Mouse (Mus musculus): ENCODE data around the gene Mpped2. TPM values are rescaled to one million over a fixed set of nuclear protein-coding genes. Genes with fewer than 3 reads are reported as not detected.

Gene Mpped2
- polyA plus RNA-seq, 1 experiment = not detected

DNA sequence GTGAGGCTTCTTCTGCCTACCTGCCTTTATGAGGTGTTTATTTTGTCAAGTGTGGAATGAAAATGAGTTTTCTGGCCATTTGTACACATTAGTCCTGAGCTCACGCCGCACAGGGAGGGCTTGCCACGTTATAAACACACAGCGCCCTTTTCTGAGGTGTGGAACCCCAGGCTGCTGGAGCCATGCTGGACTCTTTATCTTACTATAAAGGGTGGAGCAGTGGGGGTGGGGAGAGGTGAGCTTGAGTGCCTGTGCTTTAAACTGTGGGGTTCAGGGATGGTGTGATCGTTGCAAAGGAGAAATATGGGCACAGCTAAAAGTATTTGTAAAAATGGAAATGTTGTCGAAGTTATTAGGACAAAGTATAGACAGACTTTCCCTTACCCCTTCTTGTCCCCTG, 18.4 kb downstream of the Mpped2 start:
- TF ChIP-seq MAX (IDR thresholded peaks at IDR 0.05; ENCODE audit: low read depth) = no peak
- no peak for TF ChIP-seq TCF3 (IDR thresholded peaks at IDR 0.05; ENCODE audit: insufficient read length, low read depth)
- no peak for TF ChIP-seq TCF12 (IDR thresholded peaks at IDR 0.05; ENCODE audit: insufficient read depth, poor library complexity, severe bottlenecking)
- no peak for TF ChIP-seq REST (IDR thresholded peaks at IDR 0.05; ENCODE audit: insufficient read depth, insufficient read length)
- no peak for TF ChIP-seq CEBPB (IDR thresholded peaks at IDR 0.05; ENCODE audit: insufficient read depth, poor library complexity, severe bottlenecking)
- Histone ChIP-seq H3K36me3 (ENCODE audit: control insufficient read depth, insufficient read depth) (no peaks in the 10 kb centered on the region), H3K4me2 (ENCODE audit: low read depth) (no peak overlapping the region), H3K4me3 (no peak overlapping the region), H3K27me3 (ENCODE audit: control insufficient read depth, insufficient read depth, insufficient read length) (no peaks in the 10 kb centered on the region), H3K79me2 (ENCODE audit: control insufficient read depth, insufficient read depth) (no peaks in the 10 kb centered on the region), H3ac (ENCODE audit: control insufficient read depth, insufficient read length) (no peak overlapping the region)

DNA sequence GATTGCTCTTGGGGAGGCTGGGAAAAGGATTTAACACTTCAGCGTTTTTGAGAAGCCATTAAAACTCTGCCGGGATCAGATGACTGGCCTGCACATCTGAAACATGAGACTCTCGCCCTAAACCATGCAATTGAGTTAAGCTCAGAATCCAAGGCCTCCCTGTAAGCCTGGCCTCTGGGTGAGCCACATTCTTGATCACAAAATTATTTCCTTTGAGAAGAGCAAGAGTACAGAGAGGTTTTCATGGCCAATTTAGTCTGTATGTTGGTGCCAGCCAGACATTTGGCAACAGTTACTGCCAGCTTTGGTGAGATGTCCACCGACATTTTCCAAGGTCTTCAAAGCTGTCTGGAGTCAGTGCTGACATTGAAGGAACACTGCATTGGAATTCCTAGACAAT, 20.1 kb downstream of the Mpped2 start:
- no peaks in the 10 kb centered on the region for H3K79me2 ChIP-seq (ENCODE audit: control insufficient read depth, insufficient read depth)
- TF ChIP-seq E2F4 (IDR thresholded peaks at IDR 0.05; ENCODE audit: insufficient read depth) (no peak), POLR2AphosphoS2 (IDR thresholded peaks at IDR 0.05; ENCODE audit: insufficient read length, low read depth) (no peak), USF1 (IDR thresholded peaks at IDR 0.05; ENCODE audit: low read depth) (no peak), REST (IDR thresholded peaks at IDR 0.05; ENCODE audit: insufficient read depth, insufficient read length) (no peak), SRF (IDR thresholded peaks at IDR 0.05; ENCODE audit: control insufficient read depth, insufficient read length, low read depth) (no peak), POLR2A (IDR thresholded peaks at IDR 0.05; ENCODE audit: insufficient read length, low read depth) (no peak)
- H3K27me3 ChIP-seq (ENCODE audit: control insufficient read depth, insufficient read depth, insufficient read length) = no peaks in the 10 kb centered on the region
- H3K4me3 ChIP-seq = no peak overlapping the region
- H3ac ChIP-seq (ENCODE audit: control insufficient read depth, insufficient read length) = no peak overlapping the region
- H3K36me3 ChIP-seq (ENCODE audit: control insufficient read depth, insufficient read depth) = no peaks in the 10 kb centered on the region
- peak overlapping the region; percentile 15 for H3K4me2 ChIP-seq (ENCODE audit: low read depth)

DNA sequence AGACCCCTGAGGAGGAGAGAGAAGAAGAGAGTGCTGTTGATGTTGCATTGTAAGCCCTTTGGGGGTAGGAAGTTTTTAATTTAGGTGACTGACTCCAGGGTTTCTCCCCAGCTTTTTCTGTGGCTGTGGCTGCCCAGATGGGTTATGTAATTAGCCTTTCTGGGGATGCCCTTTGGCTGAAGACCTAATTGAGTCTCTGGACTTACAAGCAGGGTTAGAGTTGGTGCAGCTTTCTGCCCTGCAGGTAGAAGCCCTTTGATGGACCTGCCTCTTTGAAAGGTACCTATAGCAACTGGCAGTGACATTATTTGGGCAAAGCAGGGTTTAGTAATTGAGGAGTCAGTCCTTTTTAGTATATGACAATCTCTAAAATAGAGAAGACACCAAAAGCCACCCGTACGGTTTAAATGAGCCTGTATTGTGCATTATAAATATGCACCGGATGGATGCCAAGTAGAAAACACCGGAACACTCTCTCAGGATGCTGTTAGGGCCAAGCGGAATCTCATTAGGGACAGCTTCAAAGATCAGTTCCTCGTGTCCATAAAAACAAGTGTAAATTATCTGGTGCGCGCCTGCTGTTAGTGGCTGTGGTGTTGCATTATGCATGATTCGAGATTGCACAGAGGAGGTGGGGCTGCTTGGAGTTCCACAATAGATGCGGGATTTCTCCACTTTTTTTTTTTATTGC, 22.8 kb downstream of the Mpped2 start:
- no peak for TF ChIP-seq POLR2A (IDR thresholded peaks at IDR 0.05; ENCODE audit: insufficient read length, low read depth)
- no peak for TF ChIP-seq SRF (IDR thresholded peaks at IDR 0.05; ENCODE audit: control insufficient read depth, insufficient read length, low read depth)
- no peak for TF ChIP-seq MYOD1 (IDR thresholded peaks at IDR 0.05; ENCODE audit: control insufficient read depth in 1 of 3, insufficient read length in 2 of 3, low read depth in 2 of 3)
- TF ChIP-seq USF1 (IDR thresholded peaks at IDR 0.05; ENCODE audit: low read depth) = no peak
- no peak for TF ChIP-seq E2F4 (IDR thresholded peaks at IDR 0.05; ENCODE audit: insufficient read depth)
- no peak for TF ChIP-seq TCF3 (IDR thresholded peaks at IDR 0.05; ENCODE audit: insufficient read length, low read depth)
- no peak for TF ChIP-seq CEBPB (IDR thresholded peaks at IDR 0.05; ENCODE audit: insufficient read depth, poor library complexity, severe bottlenecking)
- TF ChIP-seq POLR2AphosphoS2 (IDR thresholded peaks at IDR 0.05; ENCODE audit: insufficient read length, low read depth) = no peak
- TF ChIP-seq MAX (IDR thresholded peaks at IDR 0.05; ENCODE audit: low read depth) = no peak
- no peak for TF ChIP-seq REST (IDR thresholded peaks at IDR 0.05; ENCODE audit: insufficient read depth, insufficient read length)
- TF ChIP-seq TCF12 (IDR thresholded peaks at IDR 0.05; ENCODE audit: insufficient read depth, poor library complexity, severe bottlenecking) = no peak
- TF ChIP-seq MYOG (IDR thresholded peaks at IDR 0.05; ENCODE audit: control insufficient read depth in 1 of 3, insufficient read depth in 1 of 3, insufficient read length in 2 of 3, low read depth in 2 of 3) = no peak
- Histone ChIP-seq H3K36me3 (ENCODE audit: control insufficient read depth, insufficient read depth) (no peaks in the 10 kb centered on the region), H3ac (ENCODE audit: control insufficient read depth, insufficient read length) (no peak overlapping the region), H3K4me2 (ENCODE audit: low read depth) (no peak overlapping the region), H3K79me2 (ENCODE audit: control insufficient read depth, insufficient read depth) (no peaks in the 10 kb centered on the region), H3K27me3 (ENCODE audit: control insufficient read depth, insufficient read depth, insufficient read length) (no peaks in the 10 kb centered on the region), H3K4me3 (no peak overlapping the region)

DNA sequence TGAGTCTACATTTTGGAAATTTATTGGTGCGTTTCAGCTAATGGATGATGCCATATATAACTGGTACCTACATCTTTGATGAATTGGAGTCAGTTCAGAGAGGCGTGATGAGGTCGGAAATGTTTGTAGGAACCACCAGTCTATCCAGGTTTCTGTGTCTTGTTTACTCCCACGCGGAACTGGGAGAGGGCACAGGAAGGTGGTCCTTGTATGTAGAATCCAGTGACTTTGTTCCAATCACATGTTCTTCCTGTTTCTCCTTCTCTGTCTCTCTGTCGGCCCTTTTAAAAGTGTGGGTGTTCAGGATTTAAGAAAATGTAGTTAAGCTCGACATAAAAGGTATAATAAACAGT, 23.3 kb downstream of the Mpped2 start:
- H3K79me2 ChIP-seq (ENCODE audit: control insufficient read depth, insufficient read depth) = no peaks in the 10 kb centered on the region
- H3K27me3 ChIP-seq (ENCODE audit: control insufficient read depth, insufficient read depth, insufficient read length) = no peaks in the 10 kb centered on the region
- no peak overlapping the region for H3ac ChIP-seq (ENCODE audit: control insufficient read depth, insufficient read length)
- no peak for TF ChIP-seq E2F4 (IDR thresholded peaks at IDR 0.05; ENCODE audit: insufficient read depth)
- TF ChIP-seq SRF (IDR thresholded peaks at IDR 0.05; ENCODE audit: control insufficient read depth, insufficient read length, low read depth) = no peak
- TF ChIP-seq REST (IDR thresholded peaks at IDR 0.05; ENCODE audit: insufficient read depth, insufficient read length) = no peak
- no peak for TF ChIP-seq POLR2AphosphoS2 (IDR thresholded peaks at IDR 0.05; ENCODE audit: insufficient read length, low read depth)
- TF ChIP-seq TCF3 (IDR thresholded peaks at IDR 0.05; ENCODE audit: insufficient read length, low read depth) = no peak
- no peak for TF ChIP-seq MYOG (IDR thresholded peaks at IDR 0.05; ENCODE audit: control insufficient read depth in 1 of 3, insufficient read depth in 1 of 3, insufficient read length in 2 of 3, low read depth in 2 of 3)
- TF ChIP-seq MAX (IDR thresholded peaks at IDR 0.05; ENCODE audit: low read depth) = no peak
- no peak for TF ChIP-seq POLR2A (IDR thresholded peaks at IDR 0.05; ENCODE audit: insufficient read length, low read depth)
- TF ChIP-seq MYOD1 (IDR thresholded peaks at IDR 0.05; ENCODE audit: control insufficient read depth in 1 of 3, insufficient read length in 2 of 3, low read depth in 2 of 3) = no peak
- no peak for TF ChIP-seq USF1 (IDR thresholded peaks at IDR 0.05; ENCODE audit: low read depth)
- TF ChIP-seq TCF12 (IDR thresholded peaks at IDR 0.05; ENCODE audit: insufficient read depth, poor library complexity, severe bottlenecking) = no peak
- no peak for TF ChIP-seq CEBPB (IDR thresholded peaks at IDR 0.05; ENCODE audit: insufficient read depth, poor library complexity, severe bottlenecking)
- no peak overlapping the region for H3K4me2 ChIP-seq (ENCODE audit: low read depth)
- no peak overlapping the region for H3K4me3 ChIP-seq
- H3K36me3 ChIP-seq (ENCODE audit: control insufficient read depth, insufficient read depth) = no peaks in the 10 kb centered on the region

DNA sequence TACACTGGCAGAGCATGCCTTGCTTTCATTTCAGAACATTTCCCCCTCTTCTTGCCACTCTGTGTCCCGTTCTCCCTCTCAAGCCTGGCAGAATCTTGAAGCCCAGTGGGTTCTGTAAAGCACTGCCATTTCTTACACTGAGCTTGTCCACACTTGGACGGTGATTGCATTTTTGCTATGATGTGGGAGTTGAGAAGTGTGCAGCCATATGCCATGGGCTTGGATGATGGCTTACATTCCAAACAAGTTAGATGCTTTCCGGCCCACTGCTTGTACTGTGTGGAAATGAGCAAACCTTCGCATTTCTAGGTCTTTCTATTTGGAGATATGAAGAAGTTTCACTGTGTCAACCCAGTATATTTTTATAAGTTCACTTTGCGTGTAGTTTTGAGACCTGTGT, 25.8 kb downstream of the Mpped2 start:
- Histone ChIP-seq H3ac (ENCODE audit: control insufficient read depth, insufficient read length) (no peak overlapping the region), H3K4me3 (no peak overlapping the region), H3K79me2 (ENCODE audit: control insufficient read depth, insufficient read depth) (no peaks in the 10 kb centered on the region), H3K4me2 (ENCODE audit: low read depth) (no peak overlapping the region), H3K27me3 (ENCODE audit: control insufficient read depth, insufficient read depth, insufficient read length) (no peaks in the 10 kb centered on the region), H3K36me3 (ENCODE audit: control insufficient read depth, insufficient read depth) (no peaks in the 10 kb centered on the region)
- TF ChIP-seq CEBPB (IDR thresholded peaks at IDR 0.05; ENCODE audit: insufficient read depth, poor library complexity, severe bottlenecking) (no peak), TCF12 (IDR thresholded peaks at IDR 0.05; ENCODE audit: insufficient read depth, poor library complexity, severe bottlenecking) (no peak), MYOD1 (IDR thresholded peaks at IDR 0.05; ENCODE audit: control insufficient read depth in 1 of 3, insufficient read length in 2 of 3, low read depth in 2 of 3) (no peak), TCF3 (IDR thresholded peaks at IDR 0.05; ENCODE audit: insufficient read length, low read depth) (no peak), MYOG (IDR thresholded peaks at IDR 0.05; ENCODE audit: control insufficient read depth in 1 of 3, insufficient read depth in 1 of 3, insufficient read length in 2 of 3, low read depth in 2 of 3) (no peak)

All from myocyte (in vitro differentiated cells).